In genomic region chr1:172162009-172162408, GRCm38 (mm10) we compare ENCODE assay signal across 8 mouse cellular contexts. TPM values are rescaled to one million over a fixed set of nuclear protein-coding genes. Genes with fewer than 3 reads are reported as not detected.
DNase-seq lines count a peak whose midpoint lies in the region; TF ChIP-seq lines count a peak whose summit lies in the region.

No protein-coding gene starts in this region.

- H3K36me3 ChIP-seq in splenic B cell, adult 2 months (ENCODE audit: control insufficient read depth, insufficient read depth, low read length, poor library complexity, severe bottlenecking), result peaks cover 10% of the 10 kb centered on the region; the same call in 1 of the 2 replicates

- no peaks in the 10 kb centered on the region for H3K27me3 ChIP-seq in splenic B cell, adult 2 months (ENCODE audit: control insufficient read depth, insufficient read depth, low read length, poor library complexity, severe bottlenecking)

- H3K4me3 ChIP-seq in gastrocnemius, adult 2 months, result no peak overlapping the region; the same call in 1 of the 2 replicates

- H3K27ac ChIP-seq in gastrocnemius, adult 2 months, result peak overlapping the region; percentile 90

- intact Hi-C loops in gastrocnemius, adult 2 months (cut with DNase I), result loop anchor here (5.0 kb wide), 1 partner anchor 55 kb away; the partner anchor contains the start of gene Casq1
- intact Hi-C loops in gastrocnemius, postnatal 36 days (cut with DNase I), result loop anchor here (5.0 kb wide), 1 partner anchor 85 kb away; no protein-coding TSS in a partner anchor

- DNase-seq in gastrocnemius, adult 2 months, result no peak
- no peak for DNase-seq in gastrocnemius, postnatal 36 days
- peak; percentile 20 to 45 for DNase-seq in spleen, postnatal 36 days (ENCODE audit: low spot score in 2 of 2)
- DNase-seq in spleen, postnatal 10 days (ENCODE audit: low spot score in 2 of 2), result no peak
- peak; percentile 54 for DNase-seq in embryo, embryonic 10.5 days (ENCODE audit: low spot score)
- peak; percentile 13 to 30 for DNase-seq in lung, adult 18-20 months
- peak; percentile 67 for DNase-seq in splenic B cell, adult 2 months (ENCODE audit: low read depth, low spot score)
- DNase-seq in gastrocnemius, postnatal 4 days (ENCODE audit: low spot score in 2 of 2), result no peak

- TF ChIP-seq CTCF in gastrocnemius, adult 2 months (IDR thresholded peaks at IDR 0.05), result peak; percentile 78

RNA-seq across cellular contexts. Expression of gene Dcaf8, which starts 14.1 kb away (rescaled TPM):
- 100 to 1,000 TPM; 158 to 193 TPM for total RNA-seq in gastrocnemius, adult 2 months (2021)
- 100 to 1,000 TPM; 165 to 181 TPM for total RNA-seq in gastrocnemius, postnatal 36 days (2021)
- 100 to 1,000 TPM; 139 to 169 TPM for total RNA-seq in gastrocnemius, postnatal 4 days (2021)

RNA-seq across cellular contexts. Expression of gene Pex19, which starts 35.5 kb away (rescaled TPM):
- 10 to 100 TPM; 62.9 to 80.8 TPM for total RNA-seq in gastrocnemius, adult 2 months (2021)
- total RNA-seq in gastrocnemius, postnatal 36 days (2021), result 10 to 100 TPM; 73.9 to 77.5 TPM
- 100 to 1,000 TPM; 130 to 147 TPM for total RNA-seq in gastrocnemius, postnatal 4 days (2021)

RNA-seq across cellular contexts. Expression of gene Pea15a, which starts 44.6 kb away (rescaled TPM):
- 10 to 100 TPM; 19.5 to 35.2 TPM for total RNA-seq in gastrocnemius, adult 2 months (2021)
- 10 to 100 TPM; 22.5 to 28.4 TPM for total RNA-seq in gastrocnemius, postnatal 36 days (2021)
- 100 to 1,000 TPM; 113 TPM for total RNA-seq in gastrocnemius, postnatal 4 days (2021)

RNA-seq across cellular contexts. Expression of gene Casq1, which starts 57.7 kb away (rescaled TPM):
- 1,000 to 10,000 TPM; 2,819 to 3,581 TPM for total RNA-seq in gastrocnemius, adult 2 months (2021)
- 1,000 to 10,000 TPM; 4,749 to 5,131 TPM for total RNA-seq in gastrocnemius, postnatal 36 days (2021)
- 1,000 to 10,000 TPM; 2,015 to 2,024 TPM for total RNA-seq in gastrocnemius, postnatal 4 days (2021)

Comparison
In these comparisons a context has a peak if more than half of its experiments do, and no peak if none do; other contexts are left out.
1. DNase-seq: peak in spleen, postnatal 36 days (2 of 2), embryo, embryonic 10.5 days (single experiment), lung, adult 18-20 months (2 of 2) and splenic B cell, adult 2 months (single experiment); none in gastrocnemius, adult 2 months (single experiment), gastrocnemius, postnatal 36 days (0 of 2), spleen, postnatal 10 days (0 of 2) and gastrocnemius, postnatal 4 days (0 of 2).